Mouse (Mus musculus) myocyte (in vitro differentiated cells): ENCODE measurements at regions not wholly inside any gene's neighbourhood (a gene's known extent, or its start where the extent isn't known, plus 50 kb on each side); places are given as distances from the start of the nearest gene placed in this dataset.

ENCODE experiments used
- MYOD1 ChIP-seq, 3 experiments: IDR thresholded peaks; one replicate each; pipeline ENCODE4 v1.6.1; 2011; ENCODE audit warnings: control low read depth in 2 of 3, low read depth in 2 of 3, mild to moderate bottlenecking in 2 of 3, moderate library complexity in 1 of 3; ENCODE audit not compliant: insufficient read length in 2 of 3, control insufficient read depth in 1 of 3
- POLR2A ChIP-seq: IDR thresholded peaks from one replicate; pipeline ENCODE4 v1.6.1; 2011; ENCODE audit warnings: low read depth, mild to moderate bottlenecking, control low read depth, moderate library complexity; ENCODE audit not compliant: insufficient read length
- POLR2AphosphoS2 ChIP-seq: IDR thresholded peaks from one replicate; pipeline ENCODE4 v1.6.1; 2011; ENCODE audit warnings: low read depth, control low read depth; ENCODE audit not compliant: insufficient read length
- REST ChIP-seq: IDR thresholded peaks from one replicate; pipeline ENCODE4 v1.6.1; 2011; ENCODE audit warnings: mild to moderate bottlenecking, control low read depth, moderate library complexity; ENCODE audit not compliant: insufficient read depth, insufficient read length
- TCF3 ChIP-seq: IDR thresholded peaks from one replicate; pipeline ENCODE4 v1.6.1; 2011; ENCODE audit warnings: low read depth, control low read depth; ENCODE audit not compliant: insufficient read length
- USF1 ChIP-seq: IDR thresholded peaks from one replicate; pipeline ENCODE4 v1.6.1; 2011; ENCODE audit warnings: low read depth, mild to moderate bottlenecking, control low read depth, moderate library complexity

DNA sequence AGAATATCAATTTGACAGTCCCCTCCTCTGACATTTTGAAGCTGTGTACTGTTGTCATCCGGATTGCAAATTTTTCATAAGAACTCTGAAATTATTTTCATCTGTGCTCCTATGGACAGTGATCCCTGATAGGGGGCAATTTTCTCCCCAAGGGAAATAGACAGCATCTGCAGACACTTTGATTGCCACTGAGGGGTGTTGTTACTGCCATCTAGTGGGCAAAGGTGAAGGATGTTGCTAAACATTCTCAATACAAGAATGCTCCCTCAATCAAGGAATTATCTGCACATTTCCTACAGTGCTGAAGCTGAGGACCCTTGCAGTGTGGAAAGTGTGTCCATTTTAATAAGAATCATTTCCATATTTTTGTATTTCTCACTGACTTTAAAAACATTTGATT lies 233.7 kb downstream of the Car8 start:
- no peak for TF ChIP-seq USF1
- TF ChIP-seq POLR2A = no peak
- TF ChIP-seq POLR2AphosphoS2 = no peak
- TF ChIP-seq TCF3 = no peak
- no peak for TF ChIP-seq REST
- TF ChIP-seq MYOD1 (IDR thresholded peaks at IDR 0.05; ENCODE audit: control insufficient read depth in 1 of 3, insufficient read length in 2 of 3, low read depth in 2 of 3) = no peak
